ENCODE assay signal across 8 mouse cellular contexts in the genomic region with DNA sequence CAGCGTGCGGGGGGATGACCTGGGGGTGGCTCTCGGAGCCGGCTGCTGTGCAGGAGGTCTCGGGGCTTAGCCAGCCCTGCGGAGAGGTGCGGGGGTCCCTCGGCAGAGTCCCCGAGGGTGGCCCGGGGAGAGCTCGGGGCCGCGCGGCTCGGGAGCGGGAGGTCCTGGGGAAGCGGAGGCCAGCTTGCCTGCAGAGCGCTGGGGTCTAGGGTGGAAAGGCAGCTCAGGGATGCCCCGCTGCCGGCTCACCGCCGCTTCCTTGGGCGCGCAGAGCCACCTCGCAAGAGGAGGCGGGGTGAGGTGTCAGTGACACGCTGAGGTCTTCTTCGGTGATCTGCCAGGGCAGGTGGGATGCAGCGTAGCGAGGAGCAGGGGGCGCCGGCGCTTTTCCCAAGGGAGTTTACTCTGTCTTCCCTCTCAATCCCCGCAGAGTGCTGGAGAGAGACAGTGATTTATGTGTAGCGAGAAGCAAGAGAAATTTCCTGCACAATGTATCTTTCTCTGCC. TPM values are rescaled to one million over a fixed set of nuclear protein-coding genes. Genes with fewer than 3 reads are reported as not detected.
DNase-seq lines count a peak whose midpoint lies in the region; ATAC-seq and TF ChIP-seq lines count a peak whose summit lies in the region.

No protein-coding gene starts in this region.

- ATAC-seq in G1E (ENCODE audit: extremely low read depth, insufficient number of reproducible peaks, low FRiP score, poor library complexity, severe bottlenecking) = no peak
- ATAC-seq in hindbrain, embryonic 11.5 days (ENCODE audit: low FRiP score) = peak; percentile 74; the same call in 1 of the 2 replicates
- ATAC-seq in limb, embryonic 12.5 days (ENCODE audit: insufficient number of reproducible peaks, insufficient read depth, low FRiP score, low TSS enrichment, low read depth) = no peak; the same call in none of the 2 replicates

- H3K9ac ChIP-seq in hindbrain, embryonic 11.5 days (ENCODE audit: low read depth, low read length) = peak overlapping the region; percentile 88
- H3K9ac ChIP-seq in limb, embryonic 12.5 days (replicated peaks) = peak overlapping the region; percentile 97

- no peak for TF ChIP-seq POLR2A in kidney, adult 2 months (IDR thresholded peaks at IDR 0.05; ENCODE audit: low read depth, low read length)
- TF ChIP-seq POLR2A in myocyte (IDR thresholded peaks at IDR 0.05; ENCODE audit: insufficient read length, low read depth) = no peak

- peak overlapping the region; percentile 70 for H3K4me3 ChIP-seq in kidney, adult 2 months (ENCODE audit: insufficient read depth, low read depth, low read length)
- H3K4me3 ChIP-seq in G1E (ENCODE audit: low read depth, low read length) = peak overlapping the region; percentile 78
- H3K4me3 ChIP-seq in hindbrain, embryonic 11.5 days (ENCODE audit: low read depth, low read length) = peak overlapping the region; percentile 95
- H3K4me3 ChIP-seq in limb, embryonic 12.5 days (replicated peaks) = peak overlapping the region; percentile 98
- peak overlapping the region; percentile 75 for H3K4me3 ChIP-seq in myocyte

- WGBS in kidney, adult 2 months = 2% methylated on average over 34 of the region's 35 CpGs
- WGBS in hindbrain, embryonic 11.5 days = under 1% methylated on average over 31 of the region's 35 CpGs
- under 1% methylated on average over 31 of the region's 35 CpGs for WGBS in limb, embryonic 12.5 days

- no peaks in the 10 kb centered on the region for H3K36me3 ChIP-seq in kidney, adult 2 months (ENCODE audit: control insufficient read depth, insufficient read depth, low read length)
- H3K36me3 ChIP-seq in G1E (replicated peaks) (no peaks in the 10 kb centered on the region), myocyte (ENCODE audit: control insufficient read depth, insufficient read depth) (no peaks in the 10 kb centered on the region)
- no peaks in the 10 kb centered on the region for H3K36me3 ChIP-seq in hindbrain, embryonic 11.5 days (ENCODE audit: control insufficient read depth, insufficient read depth, low read length)
- no peaks in the 10 kb centered on the region for H3K36me3 ChIP-seq in limb, embryonic 12.5 days

- H3K4me1 ChIP-seq in kidney, adult 2 months (ENCODE audit: control insufficient read depth, insufficient read depth, low read length) = no peaks in the 10 kb centered on the region; the same call in 1 of the 2 replicates
- H3K4me1 ChIP-seq in G1E (ENCODE audit: insufficient read depth, low read depth, low read length) = peaks cover 15% of the 10 kb centered on the region
- H3K4me1 ChIP-seq in hindbrain, embryonic 11.5 days (replicated peaks; ENCODE audit: control insufficient read depth, insufficient read depth, low read length) = no peaks in the 10 kb centered on the region
- H3K4me1 ChIP-seq in limb, embryonic 12.5 days (replicated peaks) = peaks cover 42% of the 10 kb centered on the region

- TF ChIP-seq CTCF in kidney, adult 2 months (conservative IDR thresholded peaks at IDR 0.05; ENCODE audit: insufficient read depth, insufficient read length, low read depth, low read length) = no peak
- TF ChIP-seq CTCF in G1E (IDR thresholded peaks at IDR 0.05; ENCODE audit: low read depth, low read length) = no peak

- peaks cover 50% of the 10 kb centered on the region for H3K79me2 ChIP-seq in myocyte (ENCODE audit: control insufficient read depth, insufficient read depth)

- H3K27me3 ChIP-seq in kidney, adult 2 months (replicated peaks; ENCODE audit: control insufficient read depth, insufficient read depth, low read length) = no peaks in the 10 kb centered on the region
- H3K27me3 ChIP-seq in G1E (ENCODE audit: insufficient read depth, low read length) (peaks cover 35% of the 10 kb centered on the region), myocyte (ENCODE audit: control insufficient read depth, insufficient read depth, insufficient read length) (no peaks in the 10 kb centered on the region)
- no peaks in the 10 kb centered on the region; the same call in 1 of the 2 replicates for H3K27me3 ChIP-seq in hindbrain, embryonic 11.5 days (ENCODE audit: control insufficient read depth, insufficient read depth, low read length)
- H3K27me3 ChIP-seq in limb, embryonic 12.5 days = no peaks in the 10 kb centered on the region

- H3K9me3 ChIP-seq in G1E (replicated peaks) = no peaks in the 10 kb centered on the region
- no peaks in the 10 kb centered on the region for H3K9me3 ChIP-seq in hindbrain, embryonic 11.5 days (ENCODE audit: control insufficient read depth, low read length)
- no peaks in the 10 kb centered on the region for H3K9me3 ChIP-seq in limb, embryonic 12.5 days

- DNase-seq in kidney, adult 2 months = peak; percentile 39
- no peak for DNase-seq in kidney, adult 18-20 months
- no peak for DNase-seq in G1E (ENCODE audit: low spot score)
- DNase-seq in embryo, embryonic 11 days = peak; percentile 77
- peak; percentile 71 for DNase-seq in hindbrain, embryonic 11.5 days (ENCODE audit: low spot score)
- DNase-seq in thymus, postnatal 10 days (ENCODE audit: low spot score in 2 of 2) = peak; percentile 64 to 66

- peak overlapping the region; percentile 90 for H3ac ChIP-seq in myocyte (ENCODE audit: control insufficient read depth, insufficient read length)

- no peak overlapping the region for H3K27ac ChIP-seq in kidney, adult 2 months (ENCODE audit: insufficient read depth, low read depth, low read length)
- H3K27ac ChIP-seq in hindbrain, embryonic 11.5 days (ENCODE audit: low read depth, low read length) = peak overlapping the region; percentile 98
- H3K27ac ChIP-seq in limb, embryonic 12.5 days = peak overlapping the region; percentile 97

- H3K4me2 ChIP-seq in hindbrain, embryonic 11.5 days (replicated peaks; ENCODE audit: low read depth, low read length) = peak overlapping the region; percentile 73
- peak overlapping the region; percentile 78 for H3K4me2 ChIP-seq in limb, embryonic 12.5 days
- H3K4me2 ChIP-seq in myocyte (ENCODE audit: low read depth) = peak overlapping the region; percentile 84

TF ChIP-seq in myocyte, 11 proteins besides CTCF, POLR2A, EP300 and RAD21:
- TF ChIP-seq SRF (IDR thresholded peaks at IDR 0.05; ENCODE audit: control insufficient read depth, insufficient read length, low read depth) (no peak), POLR2AphosphoS2 (IDR thresholded peaks at IDR 0.05; ENCODE audit: insufficient read length, low read depth) (peak; percentile 58), USF1 (IDR thresholded peaks at IDR 0.05; ENCODE audit: low read depth) (no peak), TCF12 (IDR thresholded peaks at IDR 0.05; ENCODE audit: insufficient read depth, poor library complexity, severe bottlenecking) (no peak), MAX (IDR thresholded peaks at IDR 0.05; ENCODE audit: low read depth) (no peak), CEBPB (IDR thresholded peaks at IDR 0.05; ENCODE audit: insufficient read depth, poor library complexity, severe bottlenecking) (no peak), REST (IDR thresholded peaks at IDR 0.05; ENCODE audit: insufficient read depth, insufficient read length) (no peak), TCF3 (IDR thresholded peaks at IDR 0.05; ENCODE audit: insufficient read length, low read depth) (no peak), MYOG (IDR thresholded peaks at IDR 0.05; ENCODE audit: control insufficient read depth in 1 of 3, insufficient read depth in 1 of 3, insufficient read length in 2 of 3, low read depth in 2 of 3) (no peak), E2F4 (IDR thresholded peaks at IDR 0.05; ENCODE audit: insufficient read depth) (no peak), MYOD1 (IDR thresholded peaks at IDR 0.05; ENCODE audit: control insufficient read depth in 1 of 3, insufficient read length in 2 of 3, low read depth in 2 of 3) (peak in 2 of 3 experiments; percentile 56 to 79)

RNA-seq across cellular contexts. Expression of a gene that starts 0.9 kb away (rescaled TPM):
- 3.7 and 4.0 TPM in 2 replicates for polyA plus RNA-seq in kidney, adult 2 months (2012; rRNA removed)
- total RNA-seq in G1E (2014; fragmentation: Nextera tagmentation) (0.19 TPM in 1 of 2 replicates, not detected in the other), G1E (2017) (0.52 and 0.93 TPM in 2 replicates)
- polyA plus RNA-seq in G1E (2012) (0.01 and 0.03 TPM in 2 replicates), myocyte (2012; fragmentation: generic; extraction: Trizol) (49.9 TPM)
- polyA plus RNA-seq in hindbrain, embryonic 11.5 days (2014; fragmentation: Nextera tagmentation; extraction: Ambion mirVana) = 13.4 and 21.9 TPM in 2 replicates
- polyA plus RNA-seq in limb, embryonic 12.5 days (2016; fragmentation: Nextera tagmentation; extraction: Ambion mirVana) = 19.9 and 25.0 TPM in 2 replicates

Comparison
In these comparisons a context has a peak if more than half of its experiments do, and no peak if none do; other contexts are left out.
1. DNase-seq: peak in kidney, adult 2 months (single experiment), embryo, embryonic 11 days (single experiment), hindbrain, embryonic 11.5 days (single experiment) and thymus, postnatal 10 days (2 of 2); none in kidney, adult 18-20 months (single experiment) and G1E (single experiment).
2. Peak in every context shown above with its lines, with median percentiles within 50 percentile points of each other: H3K4me3 ChIP-seq and H3K4me2 ChIP-seq.